Mouse (Mus musculus): ENCODE measurements around the gene Edem3.

- TF ChIP-seq CTCF (conservative IDR thresholded peaks at IDR 0.05; ENCODE audit: low read length) = no peak
- TF ChIP-seq POU5F1 (IDR thresholded peaks at IDR 0.05; ENCODE audit: borderline replicate concordance, low read length) = no peak
Measured at GRCm38 (mm10) chr1:151717624-151718023, 37.5 kb upstream of the Edem3 start.

Data from E14TG2a.4 (cell line).